Comparison of ENCODE assay signal across 14 mouse cellular contexts in the genomic region with DNA sequence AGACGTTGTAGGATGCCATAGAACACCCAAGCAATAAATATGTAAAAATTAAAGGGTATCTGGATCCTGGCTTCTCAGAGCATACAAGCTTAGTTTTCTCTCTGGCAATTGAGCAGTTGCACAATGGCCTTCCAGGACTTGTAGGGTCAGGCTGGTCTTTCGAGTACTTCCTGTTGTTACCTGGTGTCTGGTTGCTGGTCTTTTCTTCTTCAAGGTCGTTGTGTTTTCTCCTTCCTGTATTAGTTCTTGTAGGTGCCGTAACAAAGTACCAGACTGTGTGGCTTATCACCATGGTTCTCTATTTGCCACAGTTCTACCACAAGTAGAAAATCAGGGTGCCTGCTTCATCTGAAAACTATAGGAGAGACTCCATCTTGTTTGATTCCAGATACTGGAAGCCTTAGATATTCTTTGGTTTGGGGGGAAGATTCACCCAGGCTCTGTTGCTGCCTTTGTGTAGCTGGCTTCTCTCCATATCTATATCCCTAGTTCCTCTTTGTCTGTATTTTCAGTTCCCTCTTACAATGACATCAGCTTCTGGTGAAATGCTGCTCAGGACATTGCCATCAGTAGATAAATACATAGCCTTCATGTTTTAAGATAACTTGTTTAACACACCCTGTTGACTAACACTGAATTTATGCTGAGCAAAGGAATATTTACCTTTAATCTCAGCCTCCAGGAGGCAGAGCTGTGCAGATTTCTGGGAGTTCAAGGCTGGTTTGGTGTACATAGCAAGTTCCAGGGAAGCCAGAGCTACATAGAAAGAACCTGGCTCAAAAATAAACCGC. TPM values are rescaled to one million over a fixed set of nuclear protein-coding genes. Genes with fewer than 3 reads are reported as not detected.
DNase-seq lines count a peak whose midpoint lies in the region; ATAC-seq and TF ChIP-seq lines count a peak whose summit lies in the region.
"Had no signal": no experiment of that assay in that cellular context is flagged by ENCODE, and none has a peak within 500 bp of the region (broad histone marks: within the 10 kb centered on the region; RNA-seq: fewer than 3 reads in every experiment).

No protein-coding gene starts in this region.

- H3K27me3 ChIP-seq in liver, adult 2 months (ENCODE audit: control insufficient read depth, insufficient read depth, low read length) = no peaks in the 10 kb centered on the region
- no peaks in the 10 kb centered on the region for H3K27me3 ChIP-seq in liver, embryonic 12.5 days (replicated peaks)
- H3K27me3 ChIP-seq in small intestine, adult 2 months (ENCODE audit: control insufficient read depth, insufficient read depth, low read length) = no peaks in the 10 kb centered on the region
- no peaks in the 10 kb centered on the region for H3K27me3 ChIP-seq in thymus, adult 2 months (ENCODE audit: control insufficient read depth, insufficient read depth, low read length)
- H3K27me3 ChIP-seq: neural tube, embryonic 12.5 days had no signal

- 65% methylated on average over 5 of the region's 5 CpGs for WGBS in liver, adult 2 months
- 31% methylated on average over 5 of the region's 5 CpGs for WGBS in bone marrow, adult 2 months
- WGBS in liver, embryonic 12.5 days (ENCODE audit: insufficient replicate concordance) = 49% methylated on average over 5 of the region's 5 CpGs
- 51% methylated on average over 5 of the region's 5 CpGs for WGBS in small intestine, adult 2 months
- WGBS in thymus, adult 2 months = 68% methylated on average over 5 of the region's 5 CpGs

- H3K9me3 ChIP-seq in liver, embryonic 12.5 days (replicated peaks) = no peaks in the 10 kb centered on the region; the same call in 1 of the 2 replicates
- H3K9me3 ChIP-seq: neural tube, embryonic 12.5 days had no signal

- H3K79me2 ChIP-seq in liver, adult 2 months (ENCODE audit: control insufficient read depth, insufficient read depth, low read length) = peaks cover 64% of the 10 kb centered on the region

- H3K4me3 ChIP-seq in liver, adult 2 months (ENCODE audit: insufficient read depth, low read depth, low read length) = no peak overlapping the region
- no peak overlapping the region for H3K4me3 ChIP-seq in bone marrow, adult 2 months (replicated peaks; ENCODE audit: control insufficient read depth, low read depth, low read length)
- H3K4me3 ChIP-seq in liver, embryonic 12.5 days = no peak overlapping the region
- H3K4me3 ChIP-seq in small intestine, adult 2 months (ENCODE audit: low read depth, low read length) = no peak overlapping the region
- no peak overlapping the region for H3K4me3 ChIP-seq in thymus, adult 2 months (ENCODE audit: control insufficient read depth, insufficient read depth, low read length)
- H3K4me3 ChIP-seq: erythroblast, embryonic 14.5 days; neural tube, embryonic 12.5 days had no signal

- no peak for TF ChIP-seq CTCF in liver, adult 2 months (IDR thresholded peaks at IDR 0.05; ENCODE audit: low read depth, low read length)
- no peak for TF ChIP-seq CTCF in bone marrow, adult 2 months (IDR thresholded peaks at IDR 0.05; ENCODE audit: control insufficient read depth, insufficient read depth, low read length)
- TF ChIP-seq CTCF in small intestine, adult 2 months (IDR thresholded peaks at IDR 0.05; ENCODE audit: extremely low read depth, insufficient read length, insufficient replicate concordance, low read depth, low read length) = no peak
- no peak for TF ChIP-seq CTCF in thymus, adult 2 months (IDR thresholded peaks at IDR 0.05; ENCODE audit: borderline replicate concordance, control insufficient read depth, extremely low read depth, insufficient read depth, low read length, poor library complexity)

- DNase-seq in liver, adult 2 months (ENCODE audit: extremely low read depth, low read depth, low spot score) = peak; percentile 52
- no peak for DNase-seq in liver
- no peak for DNase-seq in thymus, adult 2 months
- no peak for DNase-seq in frontal cortex, adult 2 months (ENCODE audit: extremely low spot score in 1 of 2, low spot score in 1 of 2)
- DNase-seq: adrenal gland, postnatal 14 days; gastrocnemius, postnatal 36 days; layer of hippocampus, postnatal 36 days; thymus, postnatal 25 days had no signal

- H3K4me2 ChIP-seq in liver, embryonic 12.5 days = 0 out of 2 replicates have a peak overlapping the region, but pooled peaks have one; percentile 3
- H3K4me2 ChIP-seq: neural tube, embryonic 12.5 days had no signal

- peaks cover 22% of the 10 kb centered on the region for H3K4me1 ChIP-seq in liver, adult 2 months (ENCODE audit: control insufficient read depth, insufficient read depth, low read length)
- H3K4me1 ChIP-seq in bone marrow, adult 2 months (ENCODE audit: control insufficient read depth, insufficient read depth, low read length) = peaks cover 22% of the 10 kb centered on the region
- peaks cover 90% of the 10 kb centered on the region for H3K4me1 ChIP-seq in liver, embryonic 12.5 days
- H3K4me1 ChIP-seq in small intestine, adult 2 months (ENCODE audit: control insufficient read depth, insufficient read depth, insufficient read length, low read length) = peaks cover 38% of the 10 kb centered on the region
- H3K4me1 ChIP-seq in thymus, adult 2 months (replicated peaks; ENCODE audit: control insufficient read depth, insufficient read depth, low read length) = peaks cover 3% of the 10 kb centered on the region; the same call in 1 of the 2 replicates
- H3K4me1 ChIP-seq: neural tube, embryonic 12.5 days had no signal

- ATAC-seq in liver, embryonic 12.5 days = peak; percentile 64
- ATAC-seq: inflammation-experienced regulatory T-cells, adult 6 months had no signal

- no peak overlapping the region for H3K9ac ChIP-seq in liver, adult 2 months (ENCODE audit: low read depth, low read length)
- no peak overlapping the region for H3K9ac ChIP-seq in liver, embryonic 12.5 days
- H3K9ac ChIP-seq: neural tube, embryonic 12.5 days had no signal

- H3K27ac ChIP-seq in liver, adult 2 months (replicated peaks; ENCODE audit: insufficient read depth, low read depth, low read length) = no peak overlapping the region
- peak overlapping the region; percentile 55; the same call in 1 of the 2 replicates for H3K27ac ChIP-seq in bone marrow, adult 2 months (ENCODE audit: control insufficient read depth, insufficient read depth, low read depth, low read length, poor library complexity)
- H3K27ac ChIP-seq in liver, embryonic 12.5 days = peak overlapping the region; percentile 43; the same call in 1 of the 2 replicates
- H3K27ac ChIP-seq in small intestine, adult 2 months (ENCODE audit: insufficient read depth, low read depth, low read length) = peak overlapping the region; percentile 79
- no peak overlapping the region for H3K27ac ChIP-seq in thymus, adult 2 months (ENCODE audit: control insufficient read depth, insufficient read depth, low read length)
- H3K27ac ChIP-seq: neural tube, embryonic 12.5 days had no signal

- no peak for TF ChIP-seq POLR2A in liver, adult 2 months (IDR thresholded peaks at IDR 0.05; ENCODE audit: extremely low read depth, insufficient read depth, low read length)
- TF ChIP-seq POLR2A in bone marrow, adult 2 months (IDR thresholded peaks at IDR 0.05; ENCODE audit: borderline replicate concordance, control insufficient read depth, low read depth, low read length) = no peak
- TF ChIP-seq POLR2A in small intestine, adult 2 months (IDR thresholded peaks at IDR 0.05; ENCODE audit: low read depth, low read length) = no peak
- no peak for TF ChIP-seq POLR2A in thymus, adult 2 months (IDR thresholded peaks at IDR 0.05; ENCODE audit: control insufficient read depth, extremely low read depth, insufficient read depth, low read length, poor library complexity)

- peaks cover 3% of the 10 kb centered on the region for H3K36me3 ChIP-seq in liver, adult 2 months (ENCODE audit: control insufficient read depth, insufficient read depth, low read length)
- H3K36me3 ChIP-seq in liver, embryonic 12.5 days = peaks cover 9% of the 10 kb centered on the region
- no peaks in the 10 kb centered on the region for H3K36me3 ChIP-seq in small intestine, adult 2 months (ENCODE audit: control insufficient read depth, insufficient read depth, low read length)
- H3K36me3 ChIP-seq in thymus, adult 2 months (ENCODE audit: control insufficient read depth, insufficient read depth, low read length) = no peaks in the 10 kb centered on the region
- H3K36me3 ChIP-seq: neural tube, embryonic 12.5 days had no signal

RNA-seq across cellular contexts. Expression of gene Irf2, which starts 49.8 kb away (rescaled TPM):
- total RNA-seq in liver, adult 2 months (2014; rRNA removed) = 23.4 and 27.3 TPM in 2 replicates
- 12.2 and 13.7 TPM in 2 replicates for polyA plus RNA-seq in liver, adult 2 months (2012; rRNA removed)
- polyA plus RNA-seq in bone marrow, adult 2 months (2011; ENCODE audit: insufficient read depth, insufficient read length, low replicate concordance, missing spikeins) = 55.3 and 63.2 TPM in 2 replicates
- 14.8 and 17.5 TPM in 2 replicates for polyA plus RNA-seq in liver, embryonic 12.5 days (2016; fragmentation: Nextera tagmentation; extraction: Ambion mirVana)
- polyA plus RNA-seq in small intestine, adult 2 months (2012; rRNA removed) = 10.5 and 29.6 TPM in 2 replicates
- 28.3 and 29.8 TPM in 2 replicates for polyA plus RNA-seq in thymus, adult 2 months (2012; rRNA removed)
- 27.9 and 28.1 TPM in 2 replicates for polyA plus RNA-seq in frontal cortex, adult 2 months (2012; rRNA removed)

Comparison
In these comparisons a context has a peak if more than half of its experiments do, and no peak if none do; other contexts are left out.
1. H3K27ac ChIP-seq: peak in bone marrow, adult 2 months (single experiment), liver, embryonic 12.5 days (single experiment) and small intestine, adult 2 months (single experiment); none in liver, adult 2 months (single experiment) and thymus, adult 2 months (single experiment).